Mouse (Mus musculus): Measurements from ENCODE around the gene Tbc1d2b. TPM values are rescaled to one million over a fixed set of nuclear protein-coding genes. Genes with fewer than 3 reads are reported as not detected.

The Tbc1d2b gene
- polyA plus RNA-seq, 1 experiment from 2014 or later: 20.9 TPM

DNA sequence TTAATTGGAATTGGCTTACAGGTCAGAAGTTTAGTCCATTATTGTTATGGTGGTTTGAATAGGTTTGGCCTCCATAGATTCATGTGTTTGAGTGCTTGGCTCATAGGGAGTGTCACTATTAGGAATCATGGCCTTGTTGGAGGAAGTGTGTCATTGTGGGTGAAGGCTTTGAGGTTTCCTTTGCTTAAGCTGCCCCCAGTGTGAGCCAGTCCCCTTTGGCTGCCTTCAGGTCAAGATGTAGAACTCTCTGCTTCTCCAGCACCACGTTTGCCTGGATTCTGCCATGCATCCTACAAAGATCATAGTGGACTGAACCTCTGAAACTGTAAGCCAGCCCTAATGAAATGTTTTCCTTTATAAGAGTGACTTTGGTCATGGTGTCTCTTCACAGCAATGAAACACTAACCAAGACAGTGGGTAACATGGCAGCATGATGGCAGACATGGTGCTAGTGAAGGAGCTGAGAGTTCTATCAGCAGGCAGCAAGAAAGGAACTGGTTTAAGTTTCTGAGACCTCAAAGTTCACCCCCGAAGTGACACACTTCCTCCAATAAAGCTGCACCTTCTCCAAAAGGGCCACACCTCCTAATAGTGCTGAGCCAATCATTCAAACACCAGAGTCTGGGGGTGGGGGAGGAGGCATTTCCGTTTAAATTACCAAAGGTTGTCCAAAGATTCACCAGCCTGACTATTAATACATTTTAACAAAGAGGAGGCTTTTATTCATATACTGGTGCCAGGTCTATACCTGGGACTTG, 23.2 kb upstream of the Tbc1d2b start:
- Histone ChIP-seq H3K9me3 (ENCODE audit: control insufficient read depth, low read depth, low read length) (no peaks in the 10 kb centered on the region), H3K27ac (ENCODE audit: low read length) (no peak overlapping the region), H3K4me1 (ENCODE audit: control insufficient read depth, insufficient read depth, low read length) (no peaks in the 10 kb centered on the region), H3K36me3 (ENCODE audit: control insufficient read depth, insufficient read depth, low read length) (no peaks in the 10 kb centered on the region), H3K27me3 (ENCODE audit: control insufficient read depth, insufficient read depth, low read length) (no peaks in the 10 kb centered on the region), H3K4me2 (replicated peaks; ENCODE audit: low read depth, low read length) (no peak overlapping the region), H3K4me3 (ENCODE audit: low read depth, low read length) (no peak overlapping the region), H3K9ac (replicated peaks; ENCODE audit: low read depth, low read length) (no peak overlapping the region)
- no peak for ATAC-seq (ENCODE audit: insufficient number of reproducible peaks, insufficient read depth, low FRiP score, low read depth)
- 65% methylated on average over 3 of the region's 3 CpGs for WGBS

DNA sequence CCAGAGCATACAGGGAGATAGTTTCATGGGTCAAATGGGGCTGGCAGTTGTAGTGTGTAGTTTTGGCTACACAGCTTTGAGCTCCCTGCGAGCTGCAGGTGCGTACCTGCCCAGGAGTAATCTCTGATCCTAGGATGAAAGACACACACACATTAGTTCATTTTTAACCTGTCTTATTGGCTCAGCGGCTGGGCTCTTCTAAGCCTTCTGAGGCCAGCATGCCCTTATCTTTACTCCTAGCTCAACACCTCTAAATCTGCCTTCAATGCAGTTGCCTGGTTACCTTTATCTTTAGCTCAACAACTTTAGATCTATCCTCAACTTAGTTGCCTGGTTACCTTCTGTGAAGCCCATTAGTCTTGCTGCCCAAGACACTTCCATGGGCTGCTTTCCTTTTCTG, 7.8 kb upstream of the Tbc1d2b start:
- 75% methylated on average over 3 of the region's 3 CpGs for WGBS
- no peaks in the 10 kb centered on the region for H3K4me1 ChIP-seq (ENCODE audit: control insufficient read depth, insufficient read depth, low read length)
- no peaks in the 10 kb centered on the region for H3K36me3 ChIP-seq (ENCODE audit: control insufficient read depth, insufficient read depth, low read length)
- no peaks in the 10 kb centered on the region for H3K27me3 ChIP-seq (ENCODE audit: control insufficient read depth, insufficient read depth, low read length)
- H3K4me2 ChIP-seq (replicated peaks; ENCODE audit: low read depth, low read length): no peak overlapping the region
- H3K4me3 ChIP-seq (ENCODE audit: low read depth, low read length): no peak overlapping the region
- H3K9ac ChIP-seq (replicated peaks; ENCODE audit: low read depth, low read length): no peak overlapping the region
- no peaks in the 10 kb centered on the region for H3K9me3 ChIP-seq (ENCODE audit: control insufficient read depth, low read depth, low read length)
- peak; percentile 42 for ATAC-seq (ENCODE audit: insufficient number of reproducible peaks, insufficient read depth, low FRiP score, low read depth)
- peak overlapping the region; percentile 48; the same call in 1 of the 2 replicates for H3K27ac ChIP-seq (ENCODE audit: low read length)

DNA sequence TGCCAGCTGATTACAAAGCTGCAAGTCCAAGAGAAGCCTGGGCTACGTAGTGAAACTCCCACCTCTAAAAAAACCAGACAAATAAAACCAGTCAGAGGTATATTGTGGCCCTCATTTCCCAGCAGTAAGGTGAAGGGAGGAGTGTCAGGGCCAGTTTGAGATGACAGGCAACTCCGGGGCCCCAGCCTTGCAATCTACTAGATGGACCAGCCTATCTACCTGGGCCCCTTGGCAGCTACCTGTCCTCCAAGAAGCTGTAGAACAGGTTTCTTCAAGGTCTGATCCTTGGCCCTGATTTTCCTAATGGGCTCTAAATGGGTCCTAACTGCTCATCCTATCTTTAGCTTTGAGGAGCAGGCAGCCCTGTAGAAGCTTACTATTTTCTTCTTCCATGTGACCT, 7.3 kb upstream of the Tbc1d2b start:
- no peak overlapping the region for H3K4me3 ChIP-seq (ENCODE audit: low read depth, low read length)
- H3K4me1 ChIP-seq (ENCODE audit: control insufficient read depth, insufficient read depth, low read length): no peaks in the 10 kb centered on the region
- H3K9ac ChIP-seq (replicated peaks; ENCODE audit: low read depth, low read length): no peak overlapping the region
- 0 out of 2 replicates have a peak, but pooled peaks have one; percentile 23 for ATAC-seq (ENCODE audit: insufficient number of reproducible peaks, insufficient read depth, low FRiP score, low read depth)
- no peak overlapping the region for H3K4me2 ChIP-seq (replicated peaks; ENCODE audit: low read depth, low read length)
- H3K27ac ChIP-seq (ENCODE audit: low read length): peak overlapping the region; percentile 48; the same call in 1 of the 2 replicates
- H3K27me3 ChIP-seq (ENCODE audit: control insufficient read depth, insufficient read depth, low read length): no peaks in the 10 kb centered on the region
- H3K36me3 ChIP-seq (ENCODE audit: control insufficient read depth, insufficient read depth, low read length): no peaks in the 10 kb centered on the region
- H3K9me3 ChIP-seq (ENCODE audit: control insufficient read depth, low read depth, low read length): no peaks in the 10 kb centered on the region
- WGBS: 68% methylated on average over 2 of the region's 2 CpGs

DNA sequence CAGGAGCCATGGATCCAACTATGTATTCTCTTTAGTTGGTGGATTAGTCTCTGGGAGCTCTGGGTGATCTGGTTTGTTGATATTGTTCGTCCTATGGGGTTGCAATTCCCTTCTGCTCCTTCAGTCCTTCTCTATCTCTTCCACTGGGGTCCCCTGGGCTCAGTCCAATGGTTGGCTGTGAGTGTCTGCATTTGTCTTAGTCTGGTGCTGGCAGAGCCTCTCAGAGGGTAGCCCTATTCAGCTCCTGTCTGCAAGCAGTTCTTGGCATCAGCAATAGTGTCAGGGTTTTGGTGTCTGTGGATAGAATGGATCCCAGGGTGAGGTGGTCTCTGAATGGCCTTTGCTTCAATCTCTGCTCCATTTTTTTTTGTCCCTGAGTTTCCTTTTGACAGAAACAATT, 6.2 kb upstream of the Tbc1d2b start:
- H3K9me3 ChIP-seq (ENCODE audit: control insufficient read depth, low read depth, low read length): no peaks in the 10 kb centered on the region
- no peaks in the 10 kb centered on the region for H3K4me1 ChIP-seq (ENCODE audit: control insufficient read depth, insufficient read depth, low read length)
- no peak overlapping the region for H3K9ac ChIP-seq (replicated peaks; ENCODE audit: low read depth, low read length)
- H3K27ac ChIP-seq (ENCODE audit: low read length): no peak overlapping the region
- H3K4me2 ChIP-seq (replicated peaks; ENCODE audit: low read depth, low read length): no peak overlapping the region
- no peaks in the 10 kb centered on the region for H3K36me3 ChIP-seq (ENCODE audit: control insufficient read depth, insufficient read depth, low read length)
- H3K27me3 ChIP-seq (ENCODE audit: control insufficient read depth, insufficient read depth, low read length): no peaks in the 10 kb centered on the region
- H3K4me3 ChIP-seq (ENCODE audit: low read depth, low read length): no peak overlapping the region
- no peak for ATAC-seq (ENCODE audit: insufficient number of reproducible peaks, insufficient read depth, low FRiP score, low read depth)
- WGBS: 78% methylated on average over 1 of the region's 1 CpGs

DNA sequence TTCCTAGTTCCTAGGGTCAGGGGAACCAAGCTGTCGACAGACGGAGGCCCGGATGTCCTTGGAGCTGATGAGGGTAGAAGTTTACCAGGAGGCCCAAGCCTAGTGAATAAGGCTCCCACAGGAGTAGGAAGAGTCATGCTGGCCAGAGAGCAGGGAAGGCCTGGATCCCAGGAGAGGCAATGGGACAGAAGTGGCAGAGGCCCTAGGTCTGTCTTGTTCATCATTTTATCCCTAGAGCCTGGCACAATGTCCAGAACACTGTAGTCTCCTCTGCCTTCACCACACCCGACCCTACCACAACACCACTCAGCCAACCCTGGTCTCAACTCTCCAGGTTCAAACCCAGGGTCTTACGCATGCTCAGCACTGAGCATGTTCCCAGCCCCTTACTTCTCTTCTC, 5.3 kb upstream of the Tbc1d2b start:
- Histone ChIP-seq H3K4me2 (replicated peaks; ENCODE audit: low read depth, low read length) (no peak overlapping the region), H3K4me1 (ENCODE audit: control insufficient read depth, insufficient read depth, low read length) (peaks cover 4% of the 10 kb centered on the region; the same call in 1 of the 2 replicates), H3K36me3 (ENCODE audit: control insufficient read depth, insufficient read depth, low read length) (no peaks in the 10 kb centered on the region), H3K9me3 (ENCODE audit: control insufficient read depth, low read depth, low read length) (no peaks in the 10 kb centered on the region), H3K27me3 (ENCODE audit: control insufficient read depth, insufficient read depth, low read length) (no peaks in the 10 kb centered on the region), H3K27ac (ENCODE audit: low read length) (no peak overlapping the region), H3K9ac (replicated peaks; ENCODE audit: low read depth, low read length) (no peak overlapping the region), H3K4me3 (ENCODE audit: low read depth, low read length) (no peak overlapping the region)
- no peak for ATAC-seq (ENCODE audit: insufficient number of reproducible peaks, insufficient read depth, low FRiP score, low read depth)
- 87% methylated on average over 5 of the region's 5 CpGs for WGBS

DNA sequence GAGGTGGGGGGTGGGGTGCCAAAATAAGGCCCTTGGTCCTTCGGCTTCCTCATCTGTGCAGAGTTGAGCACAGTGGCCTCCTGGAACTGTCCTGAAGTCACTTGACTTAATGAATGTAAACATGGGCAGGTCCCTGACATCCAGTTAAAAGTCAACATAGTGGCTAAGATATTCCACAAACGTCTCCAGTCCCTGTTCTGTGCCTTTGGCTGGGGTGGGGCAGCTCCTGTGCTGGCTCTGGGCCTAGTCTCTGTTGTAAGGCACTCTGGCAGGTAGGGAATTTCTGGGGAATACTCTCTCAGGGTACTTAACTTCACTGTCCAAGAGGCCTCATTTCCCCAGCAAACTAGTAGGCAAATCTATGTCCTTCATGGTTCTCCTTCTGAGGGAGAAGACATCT, 4.9 kb upstream of the Tbc1d2b start:
- no peaks in the 10 kb centered on the region for H3K9me3 ChIP-seq (ENCODE audit: control insufficient read depth, low read depth, low read length)
- H3K27ac ChIP-seq (ENCODE audit: low read length): no peak overlapping the region
- ATAC-seq (ENCODE audit: insufficient number of reproducible peaks, insufficient read depth, low FRiP score, low read depth): no peak
- H3K4me2 ChIP-seq (replicated peaks; ENCODE audit: low read depth, low read length): no peak overlapping the region
- peaks cover 4% of the 10 kb centered on the region; the same call in 1 of the 2 replicates for H3K4me1 ChIP-seq (ENCODE audit: control insufficient read depth, insufficient read depth, low read length)
- no peak overlapping the region for H3K4me3 ChIP-seq (ENCODE audit: low read depth, low read length)
- H3K36me3 ChIP-seq (ENCODE audit: control insufficient read depth, insufficient read depth, low read length): no peaks in the 10 kb centered on the region
- no peak overlapping the region for H3K9ac ChIP-seq (replicated peaks; ENCODE audit: low read depth, low read length)
- 42% methylated on average over 2 of the region's 2 CpGs for WGBS
- no peaks in the 10 kb centered on the region for H3K27me3 ChIP-seq (ENCODE audit: control insufficient read depth, insufficient read depth, low read length)

DNA sequence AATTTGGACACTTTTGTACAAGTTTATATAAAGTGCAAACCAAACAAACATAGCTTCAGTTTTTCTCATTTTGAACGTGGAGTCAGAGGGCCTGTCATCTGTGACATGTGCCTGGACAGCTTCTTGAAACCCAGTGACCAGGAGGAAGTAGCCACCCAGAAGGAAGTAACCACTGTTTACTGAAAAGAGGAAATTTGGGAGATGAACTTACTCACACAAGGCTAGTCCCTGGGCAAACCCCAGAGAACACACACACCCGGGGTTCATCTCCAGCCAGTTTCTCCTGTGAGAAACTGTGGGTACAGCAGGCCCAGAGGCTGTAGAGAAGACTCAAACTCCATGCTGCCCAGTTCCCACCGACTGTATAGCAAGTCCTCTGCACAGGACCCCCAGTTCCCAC, 3.9 kb upstream of the Tbc1d2b start:
- Histone ChIP-seq H3K4me2 (replicated peaks; ENCODE audit: low read depth, low read length) (no peak overlapping the region), H3K27ac (ENCODE audit: low read length) (no peak overlapping the region), H3K36me3 (ENCODE audit: control insufficient read depth, insufficient read depth, low read length) (no peaks in the 10 kb centered on the region), H3K9ac (replicated peaks; ENCODE audit: low read depth, low read length) (no peak overlapping the region), H3K9me3 (ENCODE audit: control insufficient read depth, low read depth, low read length) (no peaks in the 10 kb centered on the region), H3K4me3 (ENCODE audit: low read depth, low read length) (no peak overlapping the region), H3K27me3 (ENCODE audit: control insufficient read depth, insufficient read depth, low read length) (no peaks in the 10 kb centered on the region), H3K4me1 (ENCODE audit: control insufficient read depth, insufficient read depth, low read length) (peaks cover 5% of the 10 kb centered on the region; the same call in 1 of the 2 replicates)
- ATAC-seq (ENCODE audit: insufficient number of reproducible peaks, insufficient read depth, low FRiP score, low read depth): no peak
- 57% methylated on average over 3 of the region's 3 CpGs for WGBS

DNA sequence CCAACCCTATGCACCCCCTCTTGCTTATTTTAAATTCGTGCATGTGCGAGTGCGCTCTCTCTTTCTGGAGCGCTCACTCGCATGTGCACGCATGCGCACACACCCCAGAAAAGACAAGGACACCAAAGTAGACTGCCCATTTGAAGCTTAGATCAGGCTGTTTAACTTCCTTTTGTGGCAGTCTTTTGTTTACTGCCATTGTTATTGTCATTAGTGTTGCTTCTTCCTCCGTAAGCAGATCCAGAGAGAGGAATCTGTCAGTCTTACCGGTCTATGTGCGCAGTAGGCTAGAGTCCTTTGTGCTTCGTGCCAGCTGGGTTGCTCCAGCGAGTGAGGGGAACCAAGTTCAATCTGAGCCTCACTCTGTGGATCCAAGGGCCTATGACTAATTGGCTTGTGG, 1.7 kb upstream of the Tbc1d2b start:
- H3K4me3 ChIP-seq (ENCODE audit: low read depth, low read length): no peak overlapping the region
- H3K9me3 ChIP-seq (ENCODE audit: control insufficient read depth, low read depth, low read length): no peaks in the 10 kb centered on the region
- H3K9ac ChIP-seq (replicated peaks; ENCODE audit: low read depth, low read length): no peak overlapping the region
- ATAC-seq (ENCODE audit: insufficient number of reproducible peaks, insufficient read depth, low FRiP score, low read depth): no peak
- WGBS: 82% methylated on average over 12 of the region's 12 CpGs
- no peak overlapping the region for H3K4me2 ChIP-seq (replicated peaks; ENCODE audit: low read depth, low read length)
- H3K27me3 ChIP-seq (ENCODE audit: control insufficient read depth, insufficient read depth, low read length): no peaks in the 10 kb centered on the region
- no peaks in the 10 kb centered on the region for H3K36me3 ChIP-seq (ENCODE audit: control insufficient read depth, insufficient read depth, low read length)
- H3K27ac ChIP-seq (ENCODE audit: low read length): no peak overlapping the region
- H3K4me1 ChIP-seq (ENCODE audit: control insufficient read depth, insufficient read depth, low read length): peaks cover 8% of the 10 kb centered on the region; the same call in 1 of the 2 replicates

Measured in stomach, embryonic 14.5 days (tissue).